ENCODE assay signal across 17 mouse cellular contexts in the genomic region with DNA sequence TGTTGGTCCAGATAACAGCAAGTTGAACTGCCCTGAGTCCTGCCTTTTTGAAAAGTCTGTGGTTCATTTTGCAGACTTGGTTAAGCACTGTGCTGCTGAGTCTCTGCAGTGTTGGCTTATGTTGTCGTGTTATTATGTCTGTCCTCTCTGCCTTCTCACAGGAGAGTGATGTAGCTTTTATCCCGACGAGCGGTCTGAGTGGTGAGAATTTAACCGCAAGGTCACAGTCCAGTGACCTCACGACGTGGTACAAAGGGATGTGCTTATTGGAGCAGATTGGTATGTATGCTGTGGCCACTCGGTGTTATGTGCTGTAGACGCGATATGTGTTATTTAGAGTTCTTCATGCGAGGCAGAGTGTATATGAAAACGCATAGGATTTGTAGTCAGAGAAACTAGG. TPM values are rescaled to one million over a fixed set of nuclear protein-coding genes. Genes with fewer than 3 reads are reported as not detected.
"Had no signal": no experiment of that assay in that cellular context is flagged by ENCODE, and none has a peak within 500 bp of the region (broad histone marks: within the 10 kb centered on the region; RNA-seq: fewer than 3 reads in every experiment).

No protein-coding gene starts in this region.

- H3K27me3 ChIP-seq: midbrain, embryonic 12.5 days; midbrain, embryonic 15.5 days; neural tube, embryonic 12.5 days; neural tube, embryonic 15.5 days had no signal

- ATAC-seq: intestine, postnatal 0 days; lung, postnatal 0 days; midbrain, embryonic 15.5 days had no signal

- H3K9ac ChIP-seq: lung, embryonic 14.5 days; midbrain, embryonic 12.5 days; midbrain, embryonic 15.5 days; neural tube, embryonic 12.5 days; neural tube, embryonic 15.5 days had no signal

- H3K4me1 ChIP-seq: midbrain, embryonic 12.5 days; midbrain, embryonic 15.5 days; neural tube, embryonic 12.5 days; neural tube, embryonic 15.5 days had no signal

- H3K4me3 ChIP-seq: left cerebral cortex, adult 2 months; midbrain, embryonic 12.5 days; midbrain, embryonic 15.5 days; neural tube, embryonic 12.5 days; neural tube, embryonic 15.5 days had no signal

- DNase-seq: kidney, postnatal 10 days; layer of hippocampus, postnatal 36 days; lung, embryonic 14.5 days; thymus, adult 18-20 months; thymus, postnatal 36 days had no signal

- H3K4me2 ChIP-seq: liver, embryonic 11.5 days; lung, embryonic 14.5 days; midbrain, embryonic 12.5 days; midbrain, embryonic 15.5 days; neural tube, embryonic 12.5 days; neural tube, embryonic 15.5 days had no signal

- H3K9me3 ChIP-seq: midbrain, embryonic 12.5 days; midbrain, embryonic 15.5 days; neural tube, embryonic 12.5 days; neural tube, embryonic 15.5 days had no signal

- H3K27ac ChIP-seq: left cerebral cortex, adult 2 months; macrophage; midbrain, embryonic 12.5 days; midbrain, embryonic 15.5 days; neural tube, embryonic 12.5 days; neural tube, embryonic 15.5 days had no signal

RNA-seq across cellular contexts. Expression of a gene that starts 25.3 kb away (rescaled TPM):
- total RNA-seq: left cerebral cortex, postnatal 10 days had no signal
- polyA plus RNA-seq: intestine, postnatal 0 days; limb, embryonic 11.5 days; lung, embryonic 14.5 days; macrophage; small intestine, adult 2 months had no signal
